Mouse (Mus musculus) lung, postnatal 10 days (tissue): ENCODE results near the gene Ift80.
A peak's percentile ranks its signal among the peaks of the same experiment; 100 is the strongest.
"Not testable (repeated sequence)": the region's sequence is repeated elsewhere in the genome, so short reads cannot be mapped to it uniquely, and the experiment has no call there.

ENCODE experiments used
- DNase-seq: peaks from one replicate; pipeline ENCODE4 v3.0.0; 2021

The Ift80 gene

DNA sequence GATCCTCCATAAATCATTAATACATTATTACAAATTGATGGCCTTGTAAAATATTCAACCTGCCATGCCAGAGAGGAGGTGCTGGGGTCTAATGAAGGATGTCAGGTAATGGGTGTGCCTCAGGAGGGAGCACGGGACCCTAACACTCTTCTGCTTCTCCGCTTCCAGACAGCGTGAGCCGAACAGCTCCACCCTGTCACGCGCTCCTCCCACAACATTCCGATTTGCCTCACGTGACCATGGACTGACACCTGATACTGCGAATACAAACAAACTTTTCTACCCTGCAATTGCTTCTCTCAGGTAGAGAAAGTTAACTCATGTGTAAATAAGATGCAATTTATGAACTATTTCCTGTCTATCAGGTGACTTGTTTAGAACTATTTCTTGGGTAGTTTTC, 75.8 kb downstream of the Ift80 start:
- no peak for DNase-seq

DNA sequence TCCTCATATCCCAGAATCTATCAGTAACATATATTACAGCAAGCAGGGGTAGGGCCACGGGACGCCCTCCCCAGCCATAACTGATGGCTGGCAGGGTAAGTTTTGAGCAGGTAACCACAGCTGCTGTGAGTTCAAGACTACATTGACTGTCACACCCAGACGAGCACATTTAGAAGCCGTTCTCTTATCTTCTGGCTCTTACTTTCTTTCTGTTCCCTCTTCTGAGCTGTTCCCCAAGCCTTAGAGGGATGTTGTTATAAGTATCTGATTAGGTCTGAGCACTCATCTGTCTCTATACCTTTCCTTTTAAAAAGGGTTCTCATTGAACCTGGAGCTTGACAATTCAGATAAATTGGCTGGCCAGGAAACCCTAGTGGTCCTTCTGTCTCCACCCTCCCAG, 96.9 kb downstream of the Ift80 start:
- DNase-seq = no peak

DNA sequence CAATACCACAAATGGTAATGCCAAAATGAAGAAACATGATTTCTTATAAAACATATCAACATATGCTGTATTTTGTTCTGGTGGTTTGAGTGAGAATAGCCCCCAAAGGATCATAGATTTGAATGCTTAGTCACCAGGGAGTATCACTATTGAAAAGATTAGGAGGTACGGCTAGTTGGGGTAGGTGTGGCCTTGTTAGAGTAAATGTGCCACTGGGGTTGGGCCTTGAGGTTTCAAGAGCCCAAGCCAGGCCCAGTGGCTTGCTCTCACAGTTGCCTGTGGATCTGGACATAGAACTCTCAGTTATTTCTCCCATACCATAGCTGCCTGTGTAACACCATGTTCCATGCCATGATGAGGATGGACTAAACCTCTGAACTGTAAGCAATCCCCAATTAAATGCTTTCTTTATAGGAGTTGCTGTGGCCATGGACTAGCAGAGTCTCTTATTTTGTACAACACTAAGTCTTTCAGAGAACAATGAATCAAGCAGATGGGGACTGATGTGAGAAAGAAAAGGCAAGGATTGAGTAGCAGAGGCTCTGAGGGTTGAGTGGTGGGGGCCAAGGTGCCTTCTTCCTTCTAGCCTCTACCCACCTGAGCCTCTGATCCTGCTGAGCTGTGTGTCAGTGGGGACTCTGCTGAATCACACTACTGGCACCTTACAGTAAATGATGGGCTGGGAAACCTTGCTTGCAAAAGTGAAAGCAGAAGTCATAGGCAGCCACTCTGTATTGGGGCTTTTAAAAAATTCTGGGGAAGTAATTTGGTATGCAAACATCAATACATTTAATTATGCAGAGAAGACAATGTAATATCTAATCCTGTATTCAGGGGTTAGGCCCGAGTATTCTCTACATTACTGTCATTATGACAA, 99.2 kb downstream of the Ift80 start:
- DNase-seq = no peak

DNA sequence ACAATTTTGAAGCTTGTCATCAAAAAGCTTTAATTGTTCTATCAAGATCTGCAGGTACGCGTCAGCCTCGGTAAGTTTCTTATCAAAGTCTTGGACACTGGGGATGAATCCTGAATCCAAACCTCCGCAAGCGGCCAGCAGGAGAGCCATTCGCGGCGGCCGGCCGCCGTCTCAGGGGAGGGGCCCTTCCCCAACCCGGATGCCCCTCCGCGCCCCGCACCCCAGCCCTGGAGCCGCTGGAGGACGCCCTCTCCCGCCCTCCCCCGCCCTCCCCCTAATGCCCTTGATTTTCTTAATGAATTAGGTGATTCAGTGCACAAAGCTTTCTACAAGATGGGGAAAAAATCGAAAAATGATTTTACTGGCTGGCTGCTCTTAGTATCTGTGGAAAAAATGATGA, 101.7 kb downstream of the Ift80 start:
- not testable (repeated sequence) for DNase-seq

DNA sequence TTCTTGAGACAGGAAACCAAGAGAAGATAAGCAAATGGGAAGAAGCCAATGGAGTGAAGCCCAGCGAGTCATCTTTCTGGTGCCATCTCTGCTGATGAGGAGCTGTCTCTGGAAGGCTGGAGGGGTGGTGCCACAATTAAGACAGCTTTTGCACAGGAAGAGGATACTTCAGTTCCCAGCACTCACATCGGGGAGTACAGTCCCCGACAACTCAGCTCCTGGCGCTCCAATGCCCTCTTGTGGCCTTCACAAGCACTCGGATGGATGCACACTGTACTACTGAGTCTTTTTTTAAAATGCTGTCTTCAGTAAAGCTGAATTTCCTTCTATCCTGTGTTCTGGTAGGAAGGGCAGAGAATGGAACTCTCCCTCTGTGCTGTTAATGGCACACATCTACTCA, 107.2 kb downstream of the Ift80 start:
- no peak for DNase-seq

DNA sequence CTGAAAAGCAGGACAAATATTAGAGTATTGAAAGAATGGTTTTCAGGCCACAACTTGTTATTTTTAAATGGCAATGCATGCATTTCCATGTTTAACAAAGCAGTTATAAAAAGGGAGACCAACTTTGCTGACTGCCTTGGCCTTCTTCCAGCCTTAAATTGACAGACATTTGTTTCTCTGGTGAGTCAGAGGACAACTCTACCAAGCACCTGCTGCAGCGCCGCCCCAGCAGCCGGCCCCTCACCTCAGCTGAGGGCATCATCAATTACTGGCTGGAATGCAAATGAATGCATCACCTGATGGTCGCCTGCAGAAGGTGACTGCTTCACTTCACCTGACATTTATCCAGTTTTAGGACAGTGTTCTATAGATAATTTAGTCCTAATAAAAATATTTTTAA, 108.9 kb downstream of the Ift80 start:
- no peak for DNase-seq

DNA sequence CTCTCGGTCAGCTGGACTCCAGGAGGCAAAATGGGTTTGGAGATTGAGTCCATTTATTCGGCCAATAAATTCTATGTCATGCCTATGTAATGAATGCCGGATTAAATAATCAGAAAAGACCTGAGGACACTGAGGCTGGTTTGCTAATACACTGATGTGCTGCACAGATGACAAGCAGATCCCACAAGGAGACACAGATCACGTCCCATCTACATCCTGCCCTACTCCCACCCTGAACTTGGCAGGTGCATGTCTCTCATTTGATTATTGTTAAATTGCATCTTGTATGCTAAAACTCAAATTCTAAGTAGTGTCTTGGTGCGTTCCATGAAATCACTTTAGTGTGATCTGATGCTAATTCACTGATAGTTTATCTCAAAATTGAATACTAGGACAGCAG, 117.5 kb downstream of the Ift80 start:
- no peak for DNase-seq

DNA sequence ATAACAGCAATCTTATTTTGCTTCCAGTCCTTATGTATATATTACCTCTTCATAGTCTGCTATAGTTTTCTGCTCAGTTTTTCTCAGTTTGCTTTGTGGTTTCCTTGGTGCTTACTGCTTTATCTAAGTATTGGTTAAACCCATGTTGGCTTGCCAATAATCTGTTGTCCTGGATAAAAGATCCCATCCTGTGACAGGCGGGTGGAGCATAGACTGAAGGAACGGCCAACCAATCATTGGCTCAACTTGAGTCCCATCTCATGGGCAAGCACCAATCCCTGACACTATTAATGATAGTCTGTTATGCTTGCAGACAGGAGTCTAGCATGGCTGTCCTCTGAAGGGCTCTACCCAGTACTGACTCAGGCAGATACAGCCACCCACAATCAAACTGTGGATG, 130.3 kb downstream of the Ift80 start:
- no peak for DNase-seq

DNA sequence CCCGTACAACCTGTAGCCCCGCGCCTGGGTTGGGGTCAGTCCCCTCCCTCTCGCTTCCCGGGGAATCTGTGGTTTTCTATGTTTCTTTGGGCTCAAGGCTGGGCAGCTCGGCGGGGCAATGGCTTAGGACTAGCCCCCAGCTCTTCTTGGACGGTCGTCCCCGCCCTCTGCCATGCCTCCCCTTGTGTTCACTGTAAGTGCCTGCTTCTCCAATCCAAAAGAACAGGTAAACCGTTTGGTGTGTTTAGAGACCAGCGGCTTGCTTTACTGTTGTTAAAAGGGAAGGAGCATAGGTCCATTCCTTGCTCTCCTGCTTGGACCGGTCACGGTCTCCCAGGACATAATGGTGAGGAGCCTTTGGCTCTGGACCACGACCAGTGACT, 133.8 kb downstream of the Ift80 start:
- DNase-seq = no peak

DNA sequence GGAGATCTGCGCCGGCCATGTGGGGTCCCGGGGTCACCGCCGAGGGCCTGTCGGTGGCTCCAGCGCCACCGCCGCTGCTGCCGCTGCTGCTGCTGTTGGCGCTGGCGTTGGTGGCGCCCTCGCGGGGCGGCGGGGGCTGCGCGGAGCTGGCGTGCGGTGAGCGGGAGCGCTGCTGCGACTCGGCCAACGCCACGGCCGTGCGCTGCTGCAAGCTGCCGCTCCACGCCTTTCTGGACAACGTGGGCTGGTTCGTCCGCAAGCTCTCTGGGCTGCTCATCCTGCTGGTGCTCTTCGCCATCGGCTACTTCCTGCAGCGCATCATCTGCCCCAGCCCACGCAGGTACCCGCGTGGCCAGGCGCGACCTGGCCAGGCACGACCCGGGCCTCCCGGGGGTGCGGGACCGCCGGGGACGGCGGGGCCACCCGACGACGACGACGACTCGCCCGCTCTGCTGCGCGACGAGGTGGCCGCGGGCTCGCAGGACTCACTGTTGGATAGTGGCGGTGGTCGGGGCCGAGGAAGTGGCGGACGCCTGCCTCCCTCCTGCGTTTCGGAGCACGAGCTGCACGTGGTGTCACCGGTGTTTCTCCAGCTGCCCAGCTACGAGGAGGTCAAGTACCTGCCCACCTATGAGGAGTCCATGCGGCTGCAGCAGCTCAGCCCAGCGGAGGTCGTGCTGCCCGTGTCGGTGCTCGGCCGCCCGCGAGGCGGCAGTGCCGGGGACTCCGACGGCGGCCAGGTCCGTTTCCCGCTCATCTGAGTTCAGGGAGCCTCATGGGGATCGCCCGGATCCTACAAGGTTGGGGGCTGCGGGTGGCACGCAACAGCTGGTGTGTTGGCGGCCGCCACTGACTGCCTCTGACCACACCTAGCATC, 134.4 kb downstream of the Ift80 start:
- DNase-seq = peak; percentile 15

DNA sequence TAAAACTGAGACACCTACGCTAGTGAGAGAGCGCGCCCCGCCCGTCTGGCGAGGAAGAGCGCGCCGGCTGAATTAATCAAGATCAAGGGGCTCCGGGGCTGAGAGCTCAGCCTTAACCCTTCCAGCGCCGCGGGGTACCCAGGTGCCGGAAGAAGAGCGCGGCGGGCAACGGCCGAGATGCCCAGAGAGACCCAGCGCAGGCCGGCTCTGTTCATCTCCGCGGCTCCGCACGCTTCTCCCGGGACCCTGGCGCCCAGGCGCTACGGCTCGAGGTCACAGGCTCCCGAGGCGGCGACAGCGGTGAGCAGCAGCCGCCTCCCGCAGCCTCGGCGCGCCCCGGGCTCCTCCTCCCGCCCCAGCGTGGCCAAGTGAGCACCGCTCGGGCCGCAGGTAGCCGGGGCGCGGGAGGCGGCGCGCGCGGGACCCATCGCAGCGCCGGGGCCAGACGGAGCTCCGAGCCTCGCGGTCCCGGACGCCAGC, 135.1 kb downstream of the Ift80 start, which contains the start of gene 1110032F04Rik:
Gene 1110032F04Rik, plus strand, starts transcription at position 376 of the 480 bp plus-strand sequence.
- DNase-seq = peak; percentile 17

DNA sequence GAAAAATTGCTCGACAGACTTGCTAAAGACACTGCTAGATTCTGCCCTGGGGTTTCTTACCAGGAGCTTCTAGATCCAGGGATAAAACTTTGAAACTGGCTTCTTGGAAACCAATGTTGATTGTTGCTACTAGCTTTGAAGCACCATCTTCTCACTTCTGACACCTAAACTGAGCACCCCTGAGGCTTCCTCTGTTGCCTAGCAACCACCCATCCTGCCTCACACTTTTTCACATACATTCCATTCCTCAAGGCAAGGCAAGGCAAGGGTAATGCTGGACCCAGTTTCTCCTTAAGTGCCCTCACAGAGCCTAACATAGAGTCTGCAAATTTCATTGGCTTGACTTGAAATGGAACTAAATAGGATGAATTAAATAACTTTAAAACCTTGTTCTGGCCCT, 152.0 kb downstream of the Ift80 start:
- DNase-seq = no peak

DNA sequence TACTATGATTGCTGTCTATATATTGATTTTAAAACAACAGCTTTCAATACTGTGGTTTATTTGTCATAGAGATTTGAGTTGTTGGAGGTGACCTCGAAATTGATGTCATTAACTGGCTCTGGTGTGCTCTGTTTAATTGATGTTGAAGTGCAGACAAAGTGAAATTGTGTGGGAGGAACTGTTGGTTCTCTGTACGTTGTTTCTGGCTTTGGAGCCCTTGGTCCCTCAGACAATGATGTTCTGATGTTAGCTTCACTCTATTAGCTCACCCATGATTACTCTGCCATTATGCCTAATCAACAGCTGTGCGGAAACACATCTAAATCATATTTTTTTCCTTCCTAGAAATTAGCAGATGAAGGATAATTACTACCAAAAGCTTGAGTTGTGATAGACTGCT, 156.0 kb downstream of the Ift80 start:
- DNase-seq = no peak

DNA sequence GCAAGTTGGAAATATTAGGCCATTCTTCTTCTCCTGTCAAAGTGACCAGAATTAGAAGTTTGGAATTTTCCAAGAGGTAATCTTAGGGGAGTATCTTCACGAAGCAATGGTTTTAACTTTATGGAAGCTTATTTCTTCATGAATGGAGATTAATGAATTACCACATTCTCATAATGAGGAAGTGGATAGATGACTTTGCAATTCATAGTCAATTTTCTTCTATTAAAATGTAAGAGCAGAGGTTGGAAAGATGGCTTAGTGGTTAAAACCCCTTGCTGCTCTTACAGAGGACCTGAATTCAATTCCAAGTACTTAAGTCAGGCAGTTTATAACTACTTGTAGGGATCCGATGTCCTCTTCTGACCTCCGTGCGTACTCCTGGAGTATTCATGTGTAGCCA, 160.3 kb downstream of the Ift80 start:
- no peak for DNase-seq
